Mouse (Mus musculus) adrenal gland, adult 10 weeks (tissue): ENCODE measurements around the gene Akr1c20. TPM values are rescaled to one million over a fixed set of nuclear protein-coding genes. Genes with fewer than 3 reads are reported as not detected.

Experiments
- polyA plus RNA-seq: library from polyadenylated mRNA; stranded (reverse); fragments of 350-450 nt; fragmentation: Illumina TruSeq; extraction: RNeasy Lipid Tissue Mini Kit (QIAGEN cat#74804); gene quantifications from one replicate; pipeline ENCODE4 v1.2.3, GENCODE M21; 2014; ENCODE audit warnings: low read depth, low replicate concordance

Akr1c20 gene
- polyA plus RNA-seq, result 1.0 TPM

GRCm38 (mm10) chr13:4523201-4523838 lies at the start of gene Akr1c20:
Akr1c20 (minus strand) TSS chr13:4523345.

Other genes starting within 250 kb of the Akr1c20 start
- gene Akr1c12, start 243.9 kb downstream of the Akr1c20 start, polyA plus RNA-seq, result 2.3 TPM
- gene Akr1c6, start 89.0 kb downstream of the Akr1c20 start, polyA plus RNA-seq, result not detected
- gene Akr1c21, start 50.7 kb upstream of the Akr1c20 start, polyA plus RNA-seq, result not detected
- gene Akr1e1, start 85.8 kb upstream of the Akr1c20 start, polyA plus RNA-seq, result 60.2 TPM